Mouse (Mus musculus) MEL (cell line): ENCODE results near the gene Mmp1b. TPM values are rescaled to one million over a fixed set of nuclear protein-coding genes. Genes with fewer than 3 reads are reported as not detected.
"Not testable (repeated sequence)": the region's sequence is repeated elsewhere in the genome, so short reads cannot be mapped to it uniquely, and the experiment has no call there.

Experiments used
- DNase-seq: peaks from one replicate; pipeline ENCODE4 v3.0.0; 2011; ENCODE audit warnings: low read depth, low spot score
- H3K27ac ChIP-seq: 2 replicates; pipeline ENCODE4 v1.5.1; 2012; ENCODE audit warnings: low read depth, mild to moderate bottlenecking, control low read depth, low read length, moderate library complexity; ENCODE audit not compliant: control insufficient read depth
- H3K27me3 ChIP-seq, 2 experiments: fragments of 150-350 bp in 1 of 2; sonication (generic) in 1 of 2; 2 replicates each; pipeline ENCODE4 v1.6.1; 2012; ENCODE audit warnings: low read length in 2 of 2, mild to moderate bottlenecking in 2 of 2, improper control_type of control experiment in 1 of 2, moderate library complexity in 1 of 2; ENCODE audit not compliant: insufficient read depth in 2 of 2, control insufficient read depth in 1 of 2
- H3K36me3 ChIP-seq, 2 experiments: 2 replicates each; pipeline ENCODE4 v1.6.1; 2012 to 2014; ENCODE audit warnings: low read length in 2 of 2, improper control_type of control experiment in 1 of 2, inconsistent platforms in 1 of 2, mild to moderate bottlenecking in 1 of 2; ENCODE audit not compliant: insufficient read depth in 2 of 2, control insufficient read depth in 1 of 2
- H3K4me1 ChIP-seq, 2 experiments: fragments of 150-350 bp in 1 of 2; sonication (generic) in 1 of 2; 2 replicates each; pipeline ENCODE4 v1.6.1; 2012; ENCODE audit warnings: low read length in 2 of 2, improper control_type of control experiment in 1 of 2, mild to moderate bottlenecking in 1 of 2; ENCODE audit not compliant: insufficient read depth in 2 of 2, control insufficient read depth in 1 of 2
- H3K4me3 ChIP-seq, 2 experiments: fragments of 150-350 bp in 1 of 2; sonication (generic) in 1 of 2; 2 replicates each; pipeline ENCODE4 v1.5.1; 2012; ENCODE audit warnings: low read depth in 2 of 2, low read length in 2 of 2, mild to moderate bottlenecking in 2 of 2, moderate library complexity in 2 of 2, control low read depth in 1 of 2, improper control_type of control experiment in 1 of 2; ENCODE audit not compliant: control insufficient read depth in 1 of 2, insufficient read depth in 1 of 2
- H3K79me2 ChIP-seq: 2 replicates; pipeline ENCODE4 v1.6.1; 2012; ENCODE audit warnings: mild to moderate bottlenecking, low read length, moderate library complexity; ENCODE audit not compliant: control insufficient read depth, poor library complexity, insufficient read depth
- H3K9ac ChIP-seq: 2 replicates; pipeline ENCODE4 v1.6.1; 2012; ENCODE audit warnings: low read depth, mild to moderate bottlenecking, control low read depth, low read length, moderate library complexity; ENCODE audit not compliant: control insufficient read depth, poor library complexity, severe bottlenecking
- H3K9me3 ChIP-seq: fragments of 150-350 bp; sonication (generic); replicated peaks from 2 replicates; pipeline ENCODE4 v1.6.1; 2012; ENCODE audit warnings: mild to moderate bottlenecking, low read length, improper control_type of control experiment, moderate library complexity; ENCODE audit not compliant: insufficient read depth
- CHD2 ChIP-seq: IDR thresholded peaks from 2 replicates; pipeline ENCODE4 v1.6.1; 2011; ENCODE audit warnings: low read length, improper control_type of control experiment
- CTCF ChIP-seq, 3 experiments: IDR thresholded peaks in 2 of 3; conservative IDR thresholded peaks in 1 of 3; 2 replicates each; pipeline ENCODE4 v1.5.1; 2011 to 2012; ENCODE audit warnings: low read length in 3 of 3, low read depth in 2 of 3, mild to moderate bottlenecking in 2 of 3, improper control_type of control experiment in 1 of 3, inconsistent platforms in 1 of 3, mixed read lengths in 1 of 3, moderate library complexity in 1 of 3; ENCODE audit not compliant: control insufficient read depth in 1 of 3, insufficient read depth in 1 of 3, poor library complexity in 1 of 3, severe bottlenecking in 1 of 3
- ETS1 ChIP-seq: IDR thresholded peaks from 2 replicates; pipeline ENCODE4 v1.6.1; 2012; ENCODE audit warnings: low read depth, mild to moderate bottlenecking, inconsistent platforms, low read length, improper control_type of control experiment, moderate library complexity
- GATA1 ChIP-seq: IDR thresholded peaks from 2 replicates; pipeline ENCODE4 v1.6.1; 2011; ENCODE audit warnings: low read depth, low read length, improper control_type of control experiment
- KAT2A ChIP-seq: conservative IDR thresholded peaks from 2 replicates; pipeline ENCODE4 v1.6.1; 2012; ENCODE audit warnings: low read depth, low read length, improper control_type of control experiment, inconsistent platforms
- MAFK ChIP-seq: IDR thresholded peaks from 2 replicates; pipeline ENCODE4 v1.6.1; 2011; ENCODE audit warnings: low read depth, mild to moderate bottlenecking, low read length, improper control_type of control experiment, borderline replicate concordance
- MEF2A ChIP-seq: IDR thresholded peaks from 2 replicates; pipeline ENCODE4 v1.6.1; 2014; ENCODE audit warnings: low read depth, mild to moderate bottlenecking, inconsistent platforms, low read length, improper control_type of control experiment; ENCODE audit not compliant: poor library complexity, insufficient replicate concordance, severe bottlenecking; ENCODE audit errors: extremely low read depth
- MYC ChIP-seq: IDR thresholded peaks from 2 replicates; pipeline ENCODE4 v1.6.1; 2011; ENCODE audit warnings: low read depth, mild to moderate bottlenecking, low read length, improper control_type of control experiment, moderate library complexity
- SIN3A ChIP-seq: IDR thresholded peaks from 2 replicates; pipeline ENCODE4 v1.6.1; 2012; ENCODE audit warnings: low read length, improper control_type of control experiment, inconsistent platforms
- TAL1 ChIP-seq: IDR thresholded peaks from 2 replicates; pipeline ENCODE4 v1.6.1; 2012; ENCODE audit warnings: mild to moderate bottlenecking, inconsistent platforms, low read length, moderate library complexity, mixed read lengths
- USF1 ChIP-seq: IDR thresholded peaks from 2 replicates; pipeline ENCODE4 v1.6.1; 2014; ENCODE audit warnings: low read depth, mild to moderate bottlenecking, inconsistent platforms, low read length, improper control_type of control experiment, moderate library complexity
- ZC3H11A ChIP-seq: IDR thresholded peaks from 2 replicates; pipeline ENCODE4 v1.6.1; 2012; ENCODE audit warnings: low read depth, mild to moderate bottlenecking, inconsistent platforms, low read length, improper control_type of control experiment
- ZNF384 ChIP-seq: IDR thresholded peaks from 2 replicates; pipeline ENCODE4 v1.6.1; 2012; ENCODE audit warnings: low read depth, mild to moderate bottlenecking, inconsistent platforms, low read length, improper control_type of control experiment
- polyA plus RNA-seq, 2 experiments: library from polyadenylated mRNA; stranded (reverse) in 1 of 2; unstranded in 1 of 2; fragments of >175 nt in 1 of 2; fragments of >200 nt in 1 of 2; gene quantifications; 2 replicates each; pipeline versions ENCODE4 v1.2.1 to v1.2.4; 2012; ENCODE audit warnings: low replicate concordance in 2 of 2, low read depth in 1 of 2; ENCODE audit not compliant: insufficient read length in 2 of 2, insufficient read depth in 1 of 2, missing spikeins in 1 of 2
- total RNA-seq: library from RNA; depleted of rRNA; stranded (reverse); fragments of 300-350 nt; gene quantifications from 2 replicates; pipeline ENCODE4 v1.2.3, GENCODE M21; 2012; rRNA removed

The Mmp1b gene
- total RNA-seq (not detected in 2 replicates), polyA plus RNA-seq (not detected)

DNA sequence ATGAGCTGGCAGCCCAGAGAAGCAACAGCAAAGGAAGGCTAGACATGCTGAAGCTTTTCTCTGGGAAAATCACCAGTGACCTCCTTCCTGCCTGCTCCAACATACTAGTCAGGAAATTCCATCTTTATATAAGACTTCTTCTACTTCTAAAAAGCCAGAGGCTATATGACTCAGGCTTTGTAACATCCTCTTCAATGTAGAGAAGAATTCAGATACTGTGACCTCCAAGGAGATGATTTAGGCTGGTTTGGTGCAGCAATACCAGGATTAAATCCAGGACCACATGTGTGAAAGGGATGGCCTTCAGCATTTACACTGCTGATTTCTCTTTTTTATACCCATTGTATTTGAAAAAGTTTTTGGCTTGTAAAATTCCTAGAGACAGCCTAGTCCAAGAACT, at the start of gene Mmp1b:
Gene Mmp1b, minus strand, starts transcription at position 101 of the 400 bp plus-strand sequence.
- no peak for DNase-seq
- no peaks in the 10 kb centered on the region for H3K27me3 ChIP-seq
- no peak within 1 kb of the TSS for H3K4me3 ChIP-seq
- no peaks in the 10 kb centered on the region for H3K4me1 ChIP-seq
- H3K27ac ChIP-seq = no peak within 1 kb of the TSS
- no peaks in the 10 kb centered on the region for H3K9me3 ChIP-seq
- no peaks in the 10 kb centered on the region for H3K36me3 ChIP-seq
- H3K79me2 ChIP-seq = no peaks in the 10 kb centered on the region
- TF ChIP-seq CTCF (IDR thresholded peaks at IDR 0.05 in 2 of 3, conservative IDR thresholded peaks at IDR 0.05 in 1 of 3; ENCODE audit: control insufficient read depth in 1 of 3, insufficient read depth in 1 of 3, low read depth in 2 of 3, low read length in 3 of 3, poor library complexity in 1 of 3, severe bottlenecking in 1 of 3) (no peak), MAFK (no peak), SIN3A (no peak), TAL1 (no peak), GATA1 (no peak), CHD2 (no peak), KAT2A (no peak), MYC (no peak), ZC3H11A (no peak), ZNF384 (no peak)
- TF ChIP-seq, all 39 proteins: peak for 0
- H3K9ac ChIP-seq = no peak within 1 kb of the TSS

DNA sequence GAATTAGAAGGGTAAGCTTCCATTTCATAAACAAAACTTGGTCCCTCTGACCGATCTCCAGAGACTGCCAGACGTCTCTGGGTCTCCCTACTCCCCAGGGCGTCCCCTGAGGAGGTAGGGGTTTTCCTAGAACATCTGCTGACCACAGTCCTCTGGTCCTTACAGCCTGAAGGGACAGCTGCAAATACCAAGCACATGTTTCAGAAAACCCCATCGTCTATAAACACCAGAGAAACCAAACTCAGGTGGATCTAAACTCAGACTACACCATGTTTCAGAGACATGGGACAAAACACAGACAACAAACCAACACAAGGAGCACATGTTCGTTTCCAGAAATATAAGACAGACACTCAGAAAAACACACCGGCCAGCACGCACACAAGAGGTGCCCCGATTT, 8.7 kb upstream of the Mmp1b start:
- not testable (repeated sequence) for H3K27me3 ChIP-seq, H3K36me3 ChIP-seq, DNase-seq, H3K4me1 ChIP-seq, H3K9me3 ChIP-seq, H3K79me2 ChIP-seq, H3K4me3 ChIP-seq, H3K27ac ChIP-seq, H3K9ac ChIP-seq

DNA sequence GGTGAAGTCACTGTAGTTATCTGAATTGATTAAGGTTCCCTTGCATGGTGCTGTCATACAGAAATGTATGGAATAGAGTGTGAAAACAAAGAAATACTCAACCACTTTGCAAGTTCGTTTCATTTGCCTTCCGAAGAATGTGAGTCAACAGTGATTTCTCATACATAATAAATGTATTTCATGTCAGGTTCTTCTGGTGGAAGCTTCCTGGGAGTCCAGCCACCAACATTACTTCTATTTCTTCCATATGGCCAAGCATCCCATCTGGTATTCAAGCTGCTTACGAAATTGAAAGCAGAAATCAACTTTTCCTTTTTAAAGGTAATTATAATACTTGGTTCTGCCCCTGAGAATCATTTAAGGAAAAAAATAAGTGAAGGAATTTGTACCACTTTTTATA, 33.3 kb downstream of the Mmp1b start:
- H3K9ac ChIP-seq = no peak overlapping the region
- no peaks in the 10 kb centered on the region for H3K4me1 ChIP-seq
- peaks cover 0 to 2% of the 10 kb centered on the region in 2 experiments; a peak in 1 of 4 replicates for H3K27me3 ChIP-seq
- no peaks in the 10 kb centered on the region for H3K9me3 ChIP-seq
- no peak overlapping the region for H3K4me3 ChIP-seq
- DNase-seq = no peak
- TF ChIP-seq USF1 (no peak), ETS1 (no peak), MYC (no peak), MEF2A (no peak), ZC3H11A (no peak)
- TF ChIP-seq, all 39 proteins: peak for 0
- no peaks in the 10 kb centered on the region for H3K79me2 ChIP-seq
- H3K36me3 ChIP-seq = no peaks in the 10 kb centered on the region
- no peak overlapping the region for H3K27ac ChIP-seq
